Mouse (Mus musculus) kidney, postnatal 0 days (tissue): Measurements from ENCODE around the gene Ndufc1. TPM values are rescaled to one million over a fixed set of nuclear protein-coding genes. Genes with fewer than 3 reads are reported as not detected.

Experiments
- ATAC-seq: fragments of 200-750 bp; cut with Nextera tagmentation; replicated peaks from 2 replicates; pipeline ENCODE4 v1.8.0; 2017; ENCODE audit warnings: low read depth, moderate number of reproducible peaks, moderate TSS enrichment, moderate library complexity; ENCODE audit not compliant: low FRiP score
- DNase-seq: peaks from one replicate; pipeline ENCODE4 v3.0.0-alpha.2; 2016; ENCODE audit warnings: low spot score
- H3K27ac ChIP-seq: fragments of 300-500 bp; sonication (generic); 2 replicates; pipeline ENCODE4 v1.5.1; 2014; ENCODE audit warnings: mild to moderate bottlenecking
- H3K27me3 ChIP-seq: fragments of 300-500 bp; sonication (generic); 2 replicates; pipeline ENCODE4 v1.6.1; 2014; ENCODE audit warnings: low read length, mixed read lengths; ENCODE audit not compliant: insufficient read depth
- H3K36me3 ChIP-seq: fragments of 300-500 bp; sonication (generic); 2 replicates; pipeline ENCODE4 v1.6.1; 2014; ENCODE audit warnings: low read length, mixed read lengths; ENCODE audit not compliant: insufficient read depth
- H3K4me1 ChIP-seq: fragments of 300-500 bp; sonication (generic); replicated peaks from 2 replicates; pipeline ENCODE4 v1.6.1; 2014; ENCODE audit warnings: antibody characterized with exemption, low read length, mixed read lengths; ENCODE audit not compliant: insufficient read depth
- H3K4me2 ChIP-seq: fragments of 300-500 bp; sonication (generic); 2 replicates; pipeline ENCODE4 v1.6.1; 2014; ENCODE audit warnings: mild to moderate bottlenecking, low read length, moderate library complexity, mixed read lengths
- H3K4me3 ChIP-seq: fragments of 300-500 bp; sonication (generic); replicated peaks from 2 replicates; pipeline ENCODE4 v1.5.1; 2014; ENCODE audit warnings: low read depth, low read length
- H3K9ac ChIP-seq: fragments of 300-500 bp; sonication (generic); 2 replicates; pipeline ENCODE4 v1.6.1; 2014; ENCODE audit warnings: low read depth, low read length
- H3K9me3 ChIP-seq: fragments of 300-500 bp; sonication (generic); replicated peaks from 2 replicates; pipeline ENCODE4 v1.6.1; 2016; ENCODE audit warnings: low read length, inconsistent platforms, mixed read lengths
- CTCF ChIP-seq: IDR thresholded peaks from 2 replicates; pipeline ENCODE4 v1.5.1; 2016; ENCODE audit warnings: antibody characterized with exemption, low read depth, mild to moderate bottlenecking, moderate library complexity
- WGBS: fragments of 180-500 bp; shearing (Covaris S2); extraction: QIAGEN DNeasy Blood & Tissue Kit; methylation state at CpG from one replicate; pipeline ENCODE4 v1.1.7; 2014; 5-methylcytosine and 5-hydroxymethylcytosine counted together
- polyA plus RNA-seq: library from polyadenylated mRNA; unstranded; fragments of >200 nt; fragmentation: Nextera tagmentation; extraction: Ambion mirVana; gene quantifications from 2 replicates; pipeline ENCODE4 v1.2.1, GENCODE M21; 2015

Gene Ndufc1
- polyA plus RNA-seq, 1 experiment from 2014 or later, result 1,434 TPM

- H3K4me2 ChIP-seq, result peak overlapping the region; percentile 88
- 3% methylated on average over 31 of the region's 31 CpGs for WGBS
- 0 out of 2 replicates have a peak, but pooled peaks cover 4% of the 10 kb centered on the region for H3K4me1 ChIP-seq
- no peaks in the 10 kb centered on the region for H3K27me3 ChIP-seq
- no peaks in the 10 kb centered on the region for H3K36me3 ChIP-seq
- TF ChIP-seq CTCF, result peak; percentile 92
- H3K9me3 ChIP-seq, result no peaks in the 10 kb centered on the region
- peak overlapping the region; percentile 36 for H3K4me3 ChIP-seq
- ATAC-seq (peak; percentile 82), DNase-seq (peak; percentile 96)
- H3K9ac ChIP-seq, result peak overlapping the region; percentile 40; the same call in 1 of the 2 replicates
- peak overlapping the region; percentile 60; the same call in 1 of the 2 replicates for H3K27ac ChIP-seq
These were observed 43.9 kb downstream of the Ndufc1 start for GRCm38 (mm10) chr3:51364703-51365516.

- ATAC-seq (no peak; the same call in 1 of the 2 replicates), DNase-seq (peak; percentile 77)
- Histone ChIP-seq H3K4me1 (0 out of 2 replicates have a peak, but pooled peaks cover 4% of the 10 kb centered on the region), H3K4me2 (no peak overlapping the region), H3K27ac (no peak overlapping the region), H3K4me3 (no peak overlapping the region), H3K27me3 (no peaks in the 10 kb centered on the region), H3K9me3 (no peaks in the 10 kb centered on the region), H3K36me3 (no peaks in the 10 kb centered on the region), H3K9ac (no peak overlapping the region)
- no peak for TF ChIP-seq CTCF
- 19% methylated on average over 9 of the region's 9 CpGs for WGBS
These were observed 47.7 kb downstream of the Ndufc1 start for GRCm38 (mm10) chr3:51361066-51361465.

DNA sequence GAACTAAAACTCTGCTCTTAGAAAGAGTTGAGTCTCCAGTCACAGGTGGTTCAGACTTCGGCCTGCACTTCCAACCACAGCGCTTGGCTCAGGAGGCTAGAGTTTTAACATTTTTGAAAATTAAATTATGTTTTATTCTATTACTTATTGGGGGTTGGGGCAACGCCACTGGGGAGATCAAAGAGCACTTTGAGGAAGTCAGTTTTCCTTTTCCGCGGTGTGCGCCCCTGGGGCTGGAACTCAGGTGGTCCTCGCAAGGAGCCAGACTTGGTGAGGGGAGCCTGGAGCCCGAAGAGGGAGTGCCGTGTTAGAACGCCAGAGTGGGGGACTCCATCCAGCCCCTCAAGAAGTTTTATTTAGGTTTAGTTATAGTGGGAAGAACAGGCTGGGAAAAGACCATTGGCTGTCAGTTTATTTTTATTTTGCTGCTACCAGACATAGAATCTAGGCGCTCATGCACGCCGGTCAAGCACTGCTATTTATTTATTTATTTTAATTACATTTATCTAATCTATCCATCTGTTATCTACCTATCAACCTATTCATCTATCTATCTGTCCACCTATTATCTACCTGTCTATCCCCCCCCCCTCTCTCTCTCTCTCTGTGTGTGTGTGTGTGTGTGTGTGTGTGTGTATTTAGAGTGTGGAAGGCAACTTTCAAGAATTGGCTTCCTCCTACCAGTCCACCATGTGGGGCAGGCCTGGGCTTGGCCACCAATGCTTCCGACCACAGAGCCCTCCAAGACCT lies 49.1 kb downstream of the Ndufc1 start:
- 38% methylated on average over 14 of the region's 14 CpGs for WGBS
- H3K4me3 ChIP-seq, result no peak overlapping the region
- no peak overlapping the region for H3K27ac ChIP-seq
- H3K9ac ChIP-seq, result no peak overlapping the region
- no peak for ATAC-seq
- H3K4me2 ChIP-seq, result peak overlapping the region; percentile 87; the same call in 1 of the 2 replicates
- no peaks in the 10 kb centered on the region for H3K4me1 ChIP-seq
- no peak for TF ChIP-seq CTCF
- DNase-seq, result no peak
- H3K27me3 ChIP-seq, result no peaks in the 10 kb centered on the region
- H3K9me3 ChIP-seq, result no peaks in the 10 kb centered on the region
- no peaks in the 10 kb centered on the region for H3K36me3 ChIP-seq

- Histone ChIP-seq H3K4me3 (peak overlapping the region; percentile 58), H3K27ac (no peak overlapping the region), H3K36me3 (no peaks in the 10 kb centered on the region), H3K27me3 (no peaks in the 10 kb centered on the region), H3K4me1 (no peaks in the 10 kb centered on the region), H3K4me2 (peak overlapping the region; percentile 87), H3K9me3 (no peaks in the 10 kb centered on the region), H3K9ac (peak overlapping the region; percentile 54)
- ATAC-seq (peak; percentile 76), DNase-seq (peak; percentile 78)
- WGBS, result under 1% methylated on average over 50 of the region's 50 CpGs
- TF ChIP-seq CTCF, result no peak
These were observed 49.9 kb downstream of the Ndufc1 start for GRCm38 (mm10) chr3:51358660-51359557.

- ATAC-seq (0 out of 2 replicates have a peak, but pooled peaks have one; percentile 44), DNase-seq (peak; percentile 61)
- Histone ChIP-seq H3K4me1 (no peaks in the 10 kb centered on the region), H3K27me3 (no peaks in the 10 kb centered on the region), H3K4me2 (peak overlapping the region; percentile 87), H3K36me3 (no peaks in the 10 kb centered on the region), H3K9ac (no peak overlapping the region), H3K27ac (no peak overlapping the region), H3K9me3 (no peaks in the 10 kb centered on the region), H3K4me3 (peak overlapping the region; percentile 58)
- WGBS, result 3% methylated on average over 15 of the region's 15 CpGs
- TF ChIP-seq CTCF, result no peak
These were observed 50.6 kb downstream of the Ndufc1 start for GRCm38 (mm10) chr3:51358181-51358580.

DNA sequence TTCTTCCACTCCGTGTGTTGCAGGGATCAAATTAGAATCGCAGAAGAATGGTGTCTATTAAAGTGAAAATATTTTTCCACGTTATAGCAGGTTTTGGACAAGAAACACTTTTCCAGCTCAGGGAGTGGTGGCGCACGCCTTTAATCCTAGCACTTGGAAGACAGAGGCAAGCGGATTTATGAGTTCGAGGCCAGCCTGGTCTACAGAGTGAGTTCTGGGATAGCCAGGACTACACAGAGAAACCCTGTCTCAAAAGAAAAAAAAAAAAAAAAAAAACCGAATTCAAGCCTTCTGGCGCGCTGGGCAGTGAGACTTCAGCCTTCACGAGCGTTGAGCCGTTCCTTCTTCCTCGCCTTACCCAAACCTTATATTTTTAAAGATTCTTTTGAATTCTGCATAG lies 51.2 kb downstream of the Ndufc1 start:
- no peaks in the 10 kb centered on the region for H3K9me3 ChIP-seq
- H3K4me1 ChIP-seq, result no peaks in the 10 kb centered on the region
- H3K27ac ChIP-seq, result no peak overlapping the region
- no peaks in the 10 kb centered on the region for H3K36me3 ChIP-seq
- DNase-seq, result no peak
- H3K9ac ChIP-seq, result no peak overlapping the region
- H3K27me3 ChIP-seq, result no peaks in the 10 kb centered on the region
- WGBS, result 18% methylated on average over 14 of the region's 14 CpGs
- ATAC-seq, result no peak
- TF ChIP-seq CTCF, result no peak
- H3K4me2 ChIP-seq, result peak overlapping the region; percentile 87
- peak overlapping the region; percentile 58 for H3K4me3 ChIP-seq
